Mouse (Mus musculus): ENCODE measurements around the gene Syn3.

GRCm38 (mm10) chr10:86078761-86079160, 419.9 kb downstream of the Syn3 start:
- no peak for TF ChIP-seq CTCF (IDR thresholded peaks at IDR 0.05; ENCODE audit: borderline replicate concordance, insufficient read depth, low read depth, low read length)
- no peak for TF ChIP-seq POLR2A (IDR thresholded peaks at IDR 0.05; ENCODE audit: borderline replicate concordance, insufficient read depth, low read length)
